Mouse (Mus musculus) G1E-ER4 (cell line): Measurements from ENCODE around the gene Gclm. TPM values are rescaled to one million over a fixed set of nuclear protein-coding genes. Genes with fewer than 3 reads are reported as not detected.

Source experiments
- GATA1 ChIP-seq: IDR thresholded peaks from one replicate; pipeline ENCODE4 v1.8.0; 2012; ENCODE audit warnings: low read length, inconsistent platforms
- polyA plus RNA-seq: library from polyadenylated mRNA; stranded (reverse); fragments of >175 nt; gene quantifications from 2 replicates; pipeline ENCODE4 v1.2.3, GENCODE M21; 2012

Gene Gclm
- polyA plus RNA-seq: 719 and 993 TPM in 2 replicates

DNA sequence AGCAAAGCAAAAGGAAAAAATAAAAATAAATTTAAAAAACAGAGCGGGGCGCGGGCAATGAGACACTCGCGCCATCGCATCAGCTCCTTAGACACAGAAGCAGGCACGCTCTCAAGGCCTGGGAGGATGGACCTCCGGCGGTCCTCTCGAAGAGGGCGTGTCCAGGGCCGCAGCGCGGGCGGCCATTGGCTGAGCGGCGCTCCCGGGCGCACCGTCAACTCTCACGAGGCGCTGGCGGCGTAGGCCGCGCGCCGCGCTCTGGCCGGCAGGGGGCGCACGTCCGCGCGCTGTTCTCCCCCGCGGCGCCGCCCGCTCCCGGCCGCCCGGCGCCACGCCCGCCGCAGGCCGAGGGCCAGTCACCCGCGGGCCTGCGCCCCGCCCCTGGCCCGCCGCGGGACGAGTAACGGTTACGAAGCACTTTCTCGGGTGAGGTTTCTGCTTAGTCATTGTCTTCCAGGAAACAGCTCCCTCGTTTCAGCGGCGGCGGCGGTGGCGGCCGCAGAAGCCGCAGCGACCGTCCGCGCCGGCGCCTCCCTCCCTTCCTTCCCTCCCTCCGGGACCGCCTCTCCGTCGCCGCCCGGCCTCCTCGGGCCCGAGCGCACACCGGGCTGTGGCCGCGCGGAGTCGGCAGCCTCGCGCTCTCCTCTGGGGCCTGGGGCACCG is at the start of gene Gclm:
Gene Gclm (plus strand): TSS at position 343 of the 663 bp plus-strand sequence.
- TF ChIP-seq GATA1: no peak

DNA sequence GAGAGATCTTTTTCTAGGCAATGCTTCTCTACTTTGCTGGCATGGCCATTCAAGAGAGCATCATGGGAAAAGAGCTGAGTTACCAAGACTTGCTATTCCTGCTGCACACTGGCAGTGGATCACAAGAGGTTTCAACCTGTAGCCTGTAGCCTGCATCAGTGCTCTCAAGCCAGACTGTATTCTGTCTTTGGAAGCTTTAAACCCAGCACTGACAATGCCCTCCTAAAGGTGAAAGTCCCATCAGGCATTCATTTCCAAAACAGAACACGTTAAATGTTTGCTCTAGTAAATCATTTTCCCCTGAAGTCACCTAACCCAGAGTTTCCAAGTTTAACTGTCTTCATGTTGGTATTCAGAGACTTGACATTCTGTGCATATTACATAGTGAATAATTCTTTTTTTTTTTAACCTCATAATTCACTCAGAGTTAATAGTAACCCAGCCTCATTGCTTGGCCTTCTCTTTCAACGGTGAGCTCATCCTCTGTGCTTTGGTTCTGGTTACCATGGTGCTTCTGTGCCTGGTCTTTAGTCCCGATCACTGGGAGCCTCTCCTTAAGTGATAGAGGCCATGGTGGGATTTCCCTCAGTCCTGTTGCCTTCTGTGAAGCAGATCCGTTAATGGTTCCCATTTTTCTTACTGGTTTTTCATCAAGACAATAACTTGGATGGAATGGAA is 48.6 kb upstream of the Gclm start:
- TF ChIP-seq GATA1: no peak

DNA sequence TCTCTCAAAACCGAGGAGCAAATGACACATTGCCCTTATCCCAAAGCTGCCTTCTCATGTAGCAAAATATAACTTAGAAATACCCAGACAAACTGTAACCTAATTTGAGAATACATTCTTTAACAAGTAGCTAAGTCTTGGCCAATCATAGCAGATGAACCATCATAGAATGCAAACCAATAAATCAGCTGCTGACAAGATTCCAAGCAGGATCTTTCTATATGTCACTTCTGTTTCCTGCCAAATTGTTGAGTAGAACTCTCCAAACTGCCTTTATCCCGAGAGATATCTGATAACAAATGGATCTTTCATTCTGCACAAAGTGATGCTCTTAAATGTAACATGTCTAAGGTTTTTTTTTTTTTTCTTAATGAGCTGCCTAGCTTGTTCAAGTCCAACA is 46.8 kb upstream of the Gclm start:
- TF ChIP-seq GATA1: no peak

DNA sequence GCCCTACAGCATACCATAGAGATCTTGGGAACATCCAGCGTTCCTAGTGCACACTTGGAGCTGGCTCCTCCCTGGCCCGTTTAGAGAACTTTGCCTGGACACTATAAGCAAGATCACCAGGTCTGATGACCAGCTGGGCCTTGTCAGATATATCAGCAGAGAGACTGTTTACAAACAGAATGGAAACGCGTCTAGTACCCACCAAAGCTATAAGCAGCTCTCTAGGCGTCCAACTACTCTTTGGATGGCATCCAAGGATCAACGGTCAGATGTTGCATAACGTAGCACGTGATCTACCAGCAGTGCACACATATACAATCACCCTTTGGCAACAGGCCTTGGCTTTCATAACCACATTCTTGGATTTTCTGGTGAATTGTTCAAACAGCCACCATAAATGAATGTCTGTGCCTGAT is 46.4 kb upstream of the Gclm start:
- TF ChIP-seq GATA1: no peak

DNA sequence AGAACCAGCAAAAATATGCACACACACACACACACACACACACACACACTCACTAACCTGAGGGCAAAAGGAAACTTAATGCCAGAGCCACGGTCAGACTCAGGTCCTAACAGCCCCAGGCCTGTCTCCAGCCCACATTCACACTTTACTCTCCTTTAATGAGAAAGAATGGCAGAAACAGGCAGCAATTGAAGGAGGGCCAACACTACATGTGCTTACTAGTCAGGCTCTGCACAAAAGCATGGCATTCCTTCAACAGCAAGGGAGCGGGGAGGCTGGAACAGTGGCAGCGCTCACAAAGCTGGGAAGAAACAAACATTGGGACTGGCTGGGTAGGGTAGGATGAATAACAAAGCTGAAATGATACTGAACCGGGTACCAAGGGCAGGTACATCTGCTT is 45.8 kb upstream of the Gclm start:
- no peak for TF ChIP-seq GATA1

DNA sequence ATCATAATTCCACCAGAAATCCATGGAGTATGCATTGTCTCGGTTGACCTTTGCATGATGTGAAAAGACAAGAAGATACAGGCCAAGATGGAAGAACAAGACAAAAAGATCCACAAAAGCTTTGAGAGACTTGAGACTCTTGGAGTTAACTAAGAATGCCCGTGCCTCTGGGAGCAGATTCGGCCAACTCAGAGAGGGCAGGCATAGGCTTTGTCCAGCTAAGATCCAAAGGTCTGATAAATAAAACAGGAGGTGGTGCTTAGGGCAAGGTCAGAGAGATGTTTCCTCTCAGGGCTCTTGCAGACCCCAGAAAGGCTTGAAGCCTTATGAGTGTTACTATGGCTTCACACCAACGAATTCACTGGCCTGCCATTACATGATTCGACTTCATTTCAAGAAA is 45.3 kb upstream of the Gclm start:
- no peak for TF ChIP-seq GATA1

DNA sequence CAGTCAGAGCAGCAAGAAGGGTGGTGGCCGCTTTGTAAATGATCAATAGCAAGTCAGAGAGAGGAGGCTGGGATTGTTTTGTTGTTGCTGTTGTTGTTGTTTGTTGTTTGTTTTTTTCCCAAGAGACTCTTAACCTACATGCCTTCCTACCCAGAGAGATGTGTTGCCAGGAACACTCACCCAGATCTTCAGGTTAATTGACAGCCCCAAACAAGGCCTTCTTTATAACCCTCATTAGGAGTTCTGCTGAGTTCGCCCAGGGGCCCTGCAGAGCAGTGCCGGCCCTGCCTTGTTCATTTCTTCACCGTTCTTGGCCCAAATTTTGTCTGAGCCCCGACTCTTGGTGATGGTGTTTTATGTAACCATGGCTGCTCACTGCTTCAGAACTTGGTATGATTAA is 44.9 kb upstream of the Gclm start:
- TF ChIP-seq GATA1: no peak

DNA sequence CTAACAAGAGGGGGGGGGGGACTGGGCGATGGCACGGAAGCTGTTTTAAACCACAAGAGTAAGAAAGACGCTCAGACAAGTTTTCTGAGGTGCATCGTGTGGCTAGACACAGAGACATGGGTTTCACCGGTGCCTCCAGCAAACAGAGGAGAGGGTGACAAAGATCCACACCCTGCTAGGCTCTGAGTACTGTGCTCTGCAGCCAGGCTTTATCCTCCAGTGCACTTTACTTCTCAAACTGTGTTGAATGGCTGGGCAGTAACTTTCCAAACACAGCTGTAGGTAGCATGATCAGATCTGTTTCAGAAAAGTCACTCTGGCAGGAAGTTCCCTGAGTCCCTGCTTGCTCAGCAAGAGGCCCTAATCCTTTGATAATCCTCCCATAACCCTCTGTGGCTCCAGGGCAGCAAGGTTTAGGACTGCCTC is 43.0 kb upstream of the Gclm start:
- no peak for TF ChIP-seq GATA1

DNA sequence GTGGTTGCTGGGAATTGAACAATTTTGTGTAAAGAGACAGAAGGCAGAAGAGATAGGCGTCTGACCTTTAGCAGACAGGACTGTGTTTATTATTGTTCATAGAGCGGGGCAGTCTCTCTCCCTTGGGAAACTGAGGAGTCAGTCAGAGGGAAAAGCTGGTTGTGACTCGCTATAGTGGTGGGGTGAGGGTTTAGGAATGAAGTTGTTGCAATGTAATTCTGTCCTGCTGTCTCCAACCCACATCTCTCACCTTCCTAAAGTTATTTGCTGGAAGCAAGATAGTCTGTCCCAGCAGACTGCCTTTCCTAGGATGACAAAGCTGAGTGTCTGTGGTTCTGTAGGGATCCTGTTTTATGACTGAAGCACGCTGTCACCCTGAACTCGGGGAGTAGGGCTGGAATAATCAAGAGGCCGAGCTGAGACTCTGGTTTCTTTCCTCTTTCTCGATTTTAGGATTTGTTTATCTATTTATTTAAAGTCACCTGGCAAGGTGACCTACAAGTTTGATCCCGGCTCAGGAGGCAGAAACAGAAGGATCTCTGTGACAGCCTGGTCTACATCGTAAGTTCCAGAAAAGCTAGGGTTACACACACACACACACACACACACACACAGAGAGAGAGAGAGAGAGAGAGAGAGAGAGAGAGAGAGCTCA is 41.6 kb upstream of the Gclm start:
- TF ChIP-seq GATA1: no peak

DNA sequence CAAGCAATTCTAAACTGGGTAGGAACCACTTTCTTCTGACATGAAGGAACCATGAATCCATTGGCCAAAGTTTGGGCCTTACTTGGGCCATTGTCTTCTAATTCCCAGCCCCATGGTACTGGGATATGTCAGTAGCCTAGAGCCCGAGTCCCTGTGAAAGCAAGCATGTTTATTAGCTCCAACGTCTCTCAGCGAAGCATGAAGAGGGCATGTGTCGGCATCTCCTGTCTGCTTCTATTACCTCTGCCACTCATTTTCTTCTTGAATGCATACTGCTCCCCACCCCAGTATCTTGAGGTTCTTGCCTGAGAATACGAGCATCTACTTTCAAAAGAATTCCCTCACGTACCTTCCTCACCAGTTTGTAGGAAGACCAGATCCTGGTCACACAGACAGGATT is 39.6 kb upstream of the Gclm start:
- TF ChIP-seq GATA1: no peak

DNA sequence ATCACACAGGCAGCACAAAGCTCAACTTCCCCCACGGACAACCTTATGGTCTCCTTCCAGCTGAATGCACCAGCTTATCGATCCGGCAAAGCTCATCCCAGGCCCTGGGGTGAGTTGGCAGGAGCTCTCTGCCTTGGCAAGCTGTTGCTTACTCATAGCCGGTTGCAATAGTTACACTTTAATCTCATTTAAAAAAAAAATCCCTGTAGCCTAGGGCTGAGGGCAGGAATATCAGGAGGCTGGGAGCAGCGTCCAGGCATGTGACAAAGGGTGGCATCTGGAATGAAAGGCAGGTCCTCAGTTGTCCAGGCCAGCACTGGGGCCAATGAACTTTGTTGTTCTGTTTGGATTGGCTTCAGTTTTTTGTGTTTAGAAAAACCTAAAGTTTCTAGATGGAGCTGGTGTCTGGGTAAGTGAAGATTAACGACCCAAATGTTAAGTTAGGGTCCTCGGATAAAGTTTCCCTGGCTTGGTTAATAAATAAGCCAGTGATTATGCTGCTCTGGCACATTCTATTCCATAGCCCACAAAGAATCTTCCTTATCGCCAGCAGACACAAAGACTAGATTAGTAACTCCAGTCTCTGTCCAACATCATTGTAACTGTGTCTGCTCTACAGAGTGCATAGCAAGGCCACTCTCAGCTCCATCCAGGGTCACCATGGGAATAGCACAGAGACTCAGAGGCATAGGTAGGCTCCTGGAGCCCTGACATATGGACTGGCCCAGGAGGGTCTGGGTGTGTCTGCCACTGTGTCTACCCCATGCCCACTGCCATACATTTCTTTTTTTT is 38.9 kb upstream of the Gclm start:
- no peak for TF ChIP-seq GATA1

DNA sequence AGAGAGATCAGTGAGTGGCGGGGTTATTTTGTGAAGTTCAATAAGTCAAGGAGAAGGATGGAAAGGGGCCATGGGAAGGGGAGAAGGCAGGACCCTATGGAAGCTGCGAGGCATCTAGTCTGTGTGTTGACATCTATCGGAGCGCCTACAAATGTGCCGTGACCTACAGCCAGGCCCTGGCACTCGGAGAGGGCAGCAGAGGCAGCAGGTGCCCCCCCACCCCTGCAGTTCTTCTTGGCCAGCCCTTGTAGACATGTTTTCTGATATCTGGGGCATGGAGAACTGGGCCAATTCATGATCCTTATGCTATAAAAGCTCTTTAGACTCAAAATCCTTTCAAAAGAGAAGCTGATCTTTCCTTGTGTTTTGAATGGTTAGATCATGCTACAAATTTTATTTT is 37.6 kb upstream of the Gclm start:
- no peak for TF ChIP-seq GATA1

DNA sequence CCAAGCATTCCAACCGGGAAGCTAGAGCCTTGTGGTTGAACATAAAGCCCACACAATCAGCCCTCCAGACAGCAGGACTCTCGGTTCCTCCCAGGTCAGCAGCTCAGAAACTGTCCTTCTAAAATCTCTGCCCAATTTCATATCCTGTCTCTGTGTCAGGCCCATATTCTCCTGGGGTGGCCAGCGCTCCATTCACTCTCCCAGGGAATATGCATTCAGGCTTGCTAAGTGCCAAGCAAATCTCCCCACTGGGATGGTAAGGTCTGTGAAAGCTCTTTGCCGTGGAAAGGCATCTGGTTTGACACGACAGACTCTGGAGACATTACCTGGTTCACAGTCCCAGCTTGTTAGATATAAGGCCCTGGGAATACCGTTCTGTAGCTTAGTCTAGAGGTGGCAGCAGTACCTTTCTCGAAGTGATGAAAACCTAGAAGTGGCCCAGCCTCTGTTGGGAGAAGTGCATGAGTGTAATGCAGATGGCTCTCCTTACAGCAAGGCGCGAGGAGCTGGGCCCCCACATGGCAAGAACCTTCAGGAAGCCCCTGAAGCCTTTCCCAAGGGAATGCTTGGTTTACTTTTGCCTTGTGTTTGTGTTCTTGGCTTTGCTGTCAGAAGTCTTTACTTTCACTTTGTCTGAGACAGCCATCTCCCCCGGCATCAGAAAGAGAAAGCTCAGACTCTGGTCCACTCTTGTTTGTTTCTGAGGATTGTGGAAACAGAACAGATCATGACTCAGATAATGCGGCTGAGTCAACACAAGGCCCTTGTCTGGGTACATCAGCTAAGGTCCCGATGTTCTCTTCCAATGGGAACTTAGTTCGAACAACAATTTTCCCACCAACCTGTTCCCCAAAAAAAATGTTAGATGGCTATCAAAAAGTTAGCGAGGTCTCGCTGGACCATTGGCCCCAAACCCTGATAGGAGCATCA is 36.8 kb upstream of the Gclm start:
- TF ChIP-seq GATA1: no peak

DNA sequence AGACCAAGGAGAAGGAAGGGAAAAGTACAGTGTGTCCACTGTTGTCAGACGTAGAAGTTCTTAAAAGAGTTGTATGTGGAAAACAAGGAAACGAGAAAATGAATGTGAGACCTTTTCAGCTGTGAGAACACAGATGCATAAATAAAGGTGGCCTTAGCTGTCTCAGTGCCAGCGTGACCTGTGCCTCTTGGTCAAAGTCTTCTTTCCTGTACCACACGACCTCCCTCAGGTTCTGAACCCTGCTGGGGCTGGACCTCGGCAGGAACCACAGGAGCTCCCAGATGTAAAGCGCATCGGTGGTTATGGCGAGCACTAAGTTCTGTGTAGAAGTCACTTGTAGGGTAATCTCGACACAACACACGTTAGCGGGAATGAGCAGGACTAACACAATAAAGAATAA is 35.8 kb upstream of the Gclm start:
- TF ChIP-seq GATA1: no peak

DNA sequence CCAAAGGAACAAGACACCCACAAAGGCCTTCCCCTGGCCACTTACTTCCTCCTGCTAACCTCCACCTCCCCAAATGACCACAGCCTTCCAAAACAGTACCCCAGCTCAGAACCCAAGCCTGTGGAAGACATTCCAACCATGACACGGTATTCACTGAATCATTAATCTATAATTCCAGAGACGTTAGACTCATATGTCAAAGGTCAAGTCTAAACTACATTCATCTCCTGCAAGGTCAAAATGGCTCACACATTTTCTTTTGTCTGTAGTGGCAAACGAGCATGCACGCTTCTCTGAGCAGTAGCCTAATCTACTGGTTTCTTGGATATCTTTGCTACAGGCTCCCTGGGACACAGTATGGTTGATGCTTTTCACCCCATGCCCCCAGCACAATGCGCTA is 34.9 kb upstream of the Gclm start:
- no peak for TF ChIP-seq GATA1
